Mouse (Mus musculus) megakaryocyte, embryonic 14.5 days (primary cell): ENCODE measurements around the gene Rsf1.

Experiments
- FLI1 ChIP-seq: IDR thresholded peaks from 2 replicates; pipeline ENCODE4 v1.6.1; 2012; ENCODE audit warnings: low read length, inconsistent platforms, mixed read lengths
- GATA1 ChIP-seq: IDR thresholded peaks from 3 replicates; pipeline ENCODE4 v1.6.1; 2012; ENCODE audit warnings: mixed read lengths, low read length, inconsistent platforms, borderline replicate concordance

GRCm38 (mm10) chr7:97647656-97648055 is 68.0 kb downstream of the Rsf1 start:
- TF ChIP-seq FLI1 (no peak), GATA1 (no peak)
